Mouse (Mus musculus): ENCODE measurements at regions not wholly inside any gene's neighbourhood (a gene's known extent, or its start where the extent isn't known, plus 50 kb on each side); places are given as distances from the start of the nearest gene placed in this dataset.

DNA sequence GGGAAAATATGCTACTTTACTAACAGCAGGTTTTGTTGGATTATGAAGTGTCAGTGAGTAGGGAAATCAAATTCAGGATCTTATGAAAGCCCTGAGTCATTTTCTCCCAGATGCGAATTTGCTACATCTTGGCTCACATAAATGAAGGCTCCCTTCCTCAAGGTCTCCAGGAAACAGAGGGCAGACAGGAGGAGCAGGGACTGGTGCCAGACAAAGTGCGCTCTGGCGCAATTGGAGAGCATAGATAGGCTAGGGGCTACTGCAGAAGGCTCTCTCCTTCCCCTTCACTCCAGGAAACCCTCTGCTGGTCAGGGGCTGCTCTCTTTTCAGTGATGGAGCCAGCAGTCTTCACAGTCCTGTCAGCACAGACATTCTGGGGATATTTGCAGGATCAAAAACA is 634.1 kb downstream of the Zfp706 start:
- Histone ChIP-seq H3K4me3 (ENCODE audit: low read depth, low read length) (no peak overlapping the region), H3K27ac (ENCODE audit: insufficient read depth, low read depth, low read length) (peak overlapping the region; percentile 94), H3K4me1 (ENCODE audit: control insufficient read depth, insufficient read depth, insufficient read length, low read length) (peaks cover 8% of the 10 kb centered on the region; the same call in 1 of the 2 replicates), H3K27me3 (ENCODE audit: control insufficient read depth, insufficient read depth, low read length) (no peaks in the 10 kb centered on the region), H3K36me3 (ENCODE audit: control insufficient read depth, insufficient read depth, low read length) (no peaks in the 10 kb centered on the region)
- WGBS, result 30% methylated on average over 3 of the region's 3 CpGs
- TF ChIP-seq CTCF (IDR thresholded peaks at IDR 0.05; ENCODE audit: extremely low read depth, insufficient read length, insufficient replicate concordance, low read depth, low read length), result no peak
- TF ChIP-seq POLR2A (IDR thresholded peaks at IDR 0.05; ENCODE audit: low read depth, low read length), result no peak

- TF ChIP-seq POLR2A (IDR thresholded peaks at IDR 0.05; ENCODE audit: low read depth, low read length) (no peak), CTCF (IDR thresholded peaks at IDR 0.05; ENCODE audit: extremely low read depth, insufficient read length, insufficient replicate concordance, low read depth, low read length) (no peak)
- peaks cover 6% of the 10 kb centered on the region; the same call in 1 of the 2 replicates for H3K4me1 ChIP-seq (ENCODE audit: control insufficient read depth, insufficient read depth, insufficient read length, low read length)
- H3K27me3 ChIP-seq (ENCODE audit: control insufficient read depth, insufficient read depth, low read length), result no peaks in the 10 kb centered on the region
- no peak overlapping the region for H3K27ac ChIP-seq (ENCODE audit: insufficient read depth, low read depth, low read length)
- no peak overlapping the region for H3K4me3 ChIP-seq (ENCODE audit: low read depth, low read length)
- H3K36me3 ChIP-seq (ENCODE audit: control insufficient read depth, insufficient read depth, low read length), result no peaks in the 10 kb centered on the region
These were observed 636.2 kb downstream of the Zfp706 start for GRCm38 (mm10) chr15:36371382-36371781.

GRCm38 (mm10) chr15:36370906-36371305 is 636.7 kb downstream of the Zfp706 start:
- TF ChIP-seq POLR2A (IDR thresholded peaks at IDR 0.05; ENCODE audit: low read depth, low read length) (no peak), CTCF (IDR thresholded peaks at IDR 0.05; ENCODE audit: extremely low read depth, insufficient read length, insufficient replicate concordance, low read depth, low read length) (no peak)
- 83% methylated on average over 4 of the region's 4 CpGs for WGBS
- peaks cover 6% of the 10 kb centered on the region; the same call in 1 of the 2 replicates for H3K4me1 ChIP-seq (ENCODE audit: control insufficient read depth, insufficient read depth, insufficient read length, low read length)
- H3K4me3 ChIP-seq (ENCODE audit: low read depth, low read length), result no peak overlapping the region
- no peak overlapping the region for H3K27ac ChIP-seq (ENCODE audit: insufficient read depth, low read depth, low read length)
- no peaks in the 10 kb centered on the region for H3K36me3 ChIP-seq (ENCODE audit: control insufficient read depth, insufficient read depth, low read length)
- no peaks in the 10 kb centered on the region for H3K27me3 ChIP-seq (ENCODE audit: control insufficient read depth, insufficient read depth, low read length)

GRCm38 (mm10) chr15:36367296-36367695 is 640.3 kb downstream of the Zfp706 start:
- H3K27me3 ChIP-seq (ENCODE audit: control insufficient read depth, insufficient read depth, low read length), result no peaks in the 10 kb centered on the region
- no peaks in the 10 kb centered on the region for H3K4me1 ChIP-seq (ENCODE audit: control insufficient read depth, insufficient read depth, insufficient read length, low read length)
- no peak overlapping the region for H3K4me3 ChIP-seq (ENCODE audit: low read depth, low read length)
- no peak for TF ChIP-seq POLR2A (IDR thresholded peaks at IDR 0.05; ENCODE audit: low read depth, low read length)
- no peak for TF ChIP-seq CTCF (IDR thresholded peaks at IDR 0.05; ENCODE audit: extremely low read depth, insufficient read length, insufficient replicate concordance, low read depth, low read length)
- no peaks in the 10 kb centered on the region for H3K36me3 ChIP-seq (ENCODE audit: control insufficient read depth, insufficient read depth, low read length)
- H3K27ac ChIP-seq (ENCODE audit: insufficient read depth, low read depth, low read length), result no peak overlapping the region

DNA sequence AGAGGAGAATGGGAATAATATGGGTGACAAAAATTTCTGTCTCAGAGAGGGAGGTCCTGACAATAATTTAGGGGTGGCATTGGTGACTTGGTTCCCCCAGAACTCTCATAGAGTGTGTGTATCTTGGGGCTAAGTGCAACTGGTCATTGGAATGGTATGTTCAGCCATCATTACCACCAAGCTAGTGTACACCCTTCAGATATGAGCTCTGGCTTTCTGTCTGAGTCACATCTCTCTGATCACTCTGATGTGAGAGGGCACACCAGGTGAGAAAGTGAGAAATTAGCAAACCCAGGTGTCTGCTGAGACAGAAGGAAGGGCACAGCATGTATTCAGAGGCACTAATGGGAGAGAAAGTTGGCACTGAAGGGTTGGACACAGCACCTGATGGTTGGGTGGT is 642.8 kb downstream of the Zfp706 start:
- no peaks in the 10 kb centered on the region for H3K4me1 ChIP-seq (ENCODE audit: control insufficient read depth, insufficient read depth, insufficient read length, low read length)
- no peaks in the 10 kb centered on the region for H3K27me3 ChIP-seq (ENCODE audit: control insufficient read depth, insufficient read depth, low read length)
- no peak overlapping the region for H3K27ac ChIP-seq (ENCODE audit: insufficient read depth, low read depth, low read length)
- no peak overlapping the region for H3K4me3 ChIP-seq (ENCODE audit: low read depth, low read length)
- H3K36me3 ChIP-seq (ENCODE audit: control insufficient read depth, insufficient read depth, low read length), result no peaks in the 10 kb centered on the region
- TF ChIP-seq POLR2A (IDR thresholded peaks at IDR 0.05; ENCODE audit: low read depth, low read length) (no peak), CTCF (IDR thresholded peaks at IDR 0.05; ENCODE audit: extremely low read depth, insufficient read length, insufficient replicate concordance, low read depth, low read length) (no peak)

GRCm38 (mm10) chr15:36364062-36364461 is 643.5 kb downstream of the Zfp706 start:
- Histone ChIP-seq H3K4me3 (ENCODE audit: low read depth, low read length) (no peak overlapping the region), H3K36me3 (ENCODE audit: control insufficient read depth, insufficient read depth, low read length) (no peaks in the 10 kb centered on the region), H3K4me1 (ENCODE audit: control insufficient read depth, insufficient read depth, insufficient read length, low read length) (no peaks in the 10 kb centered on the region), H3K27ac (ENCODE audit: insufficient read depth, low read depth, low read length) (no peak overlapping the region), H3K27me3 (ENCODE audit: control insufficient read depth, insufficient read depth, low read length) (no peaks in the 10 kb centered on the region)
- TF ChIP-seq POLR2A (IDR thresholded peaks at IDR 0.05; ENCODE audit: low read depth, low read length) (no peak), CTCF (IDR thresholded peaks at IDR 0.05; ENCODE audit: extremely low read depth, insufficient read length, insufficient replicate concordance, low read depth, low read length) (no peak)
- 74% methylated on average over 5 of the region's 5 CpGs for WGBS

GRCm38 (mm10) chr15:36362911-36363565 is 644.5 kb downstream of the Zfp706 start:
- WGBS, result 74% methylated on average over 4 of the region's 4 CpGs
- peak; percentile 24; the same call in 1 of the 2 replicates for TF ChIP-seq CTCF (IDR thresholded peaks at IDR 0.05; ENCODE audit: extremely low read depth, insufficient read length, insufficient replicate concordance, low read depth, low read length)
- no peak for TF ChIP-seq POLR2A (IDR thresholded peaks at IDR 0.05; ENCODE audit: low read depth, low read length)

More at GRCm38 (mm10) chr15:36362911-36363565, 644.5 kb downstream of the Zfp706 start:
- Histone ChIP-seq H3K36me3 (ENCODE audit: control insufficient read depth, insufficient read depth, low read length) (no peaks in the 10 kb centered on the region), H3K27ac (ENCODE audit: insufficient read depth, low read depth, low read length) (no peak overlapping the region), H3K4me3 (ENCODE audit: low read depth, low read length) (no peak overlapping the region), H3K27me3 (ENCODE audit: control insufficient read depth, insufficient read depth, low read length) (no peaks in the 10 kb centered on the region), H3K4me1 (ENCODE audit: control insufficient read depth, insufficient read depth, insufficient read length, low read length) (no peaks in the 10 kb centered on the region)

All from small intestine, adult 2 months (tissue).